Mouse (Mus musculus) NIH3T3 (cell line): ENCODE results near the gene Fosl2.

Source experiments
- DNase-seq: peaks from one replicate; pipeline ENCODE4 v3.0.0-alpha.2; 2012; ENCODE audit warnings: low read depth

Fosl2 gene

DNA sequence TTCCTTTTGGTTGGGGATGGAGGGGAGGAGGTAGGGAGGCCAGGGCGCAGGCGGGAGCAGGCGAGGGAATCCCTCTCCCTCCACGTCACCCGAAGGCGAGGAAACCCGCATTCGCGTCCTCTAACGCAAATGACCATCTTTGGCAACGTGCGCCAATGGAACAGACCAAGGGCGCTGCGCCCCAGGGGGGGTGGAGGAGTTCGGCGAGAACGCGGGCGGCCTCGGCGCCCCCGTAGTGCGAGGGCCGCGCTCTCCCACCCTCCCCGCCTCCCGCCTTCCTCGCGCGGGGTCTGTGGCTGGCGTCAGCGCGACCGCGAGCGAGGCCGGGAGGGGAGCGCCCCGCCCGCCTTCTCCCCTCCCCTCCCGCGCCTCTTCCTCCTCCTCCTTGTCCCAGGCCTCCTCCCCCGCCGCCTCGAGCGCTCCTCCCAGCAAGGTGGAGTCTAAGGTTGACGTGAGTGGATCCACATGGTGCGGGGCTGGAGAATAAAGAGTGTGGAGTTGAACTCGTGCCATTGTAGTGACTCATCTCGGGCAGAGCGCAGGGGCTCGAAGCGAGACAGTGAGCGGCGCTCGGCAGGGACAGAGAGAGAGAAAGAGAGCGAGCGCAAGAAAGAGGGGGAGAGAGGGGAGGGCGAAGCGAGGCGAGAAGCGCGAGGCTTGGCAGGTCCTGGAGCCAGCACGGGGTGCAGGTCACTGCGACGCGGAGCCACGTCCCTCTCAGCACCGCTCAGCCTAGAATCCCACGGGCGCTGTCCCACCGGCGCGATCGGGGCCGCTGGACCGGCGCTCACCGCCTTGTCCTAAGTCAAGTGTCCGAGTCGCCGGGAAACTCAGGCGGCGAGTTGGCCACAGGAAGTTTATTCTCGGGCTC is at the start of gene Fosl2:
Gene Fosl2 (plus strand): TSS at position 466 of the 871 bp plus-strand sequence.
- DNase-seq = peak; percentile 99

GRCm38 (mm10) chr5:32085971-32086370 is 49.6 kb upstream of the Fosl2 start:
- no peak for DNase-seq

- DNase-seq = no peak
Observed at GRCm38 (mm10) chr5:32086526-32087090, 49.0 kb upstream of the Fosl2 start.

- peak; percentile 83 for DNase-seq
Observed at GRCm38 (mm10) chr5:32089481-32089880, 46.1 kb upstream of the Fosl2 start.

GRCm38 (mm10) chr5:32092281-32092680 is 43.3 kb upstream of the Fosl2 start:
- peak; percentile 37 for DNase-seq

- DNase-seq = no peak
Observed at GRCm38 (mm10) chr5:32098691-32099090, 36.9 kb upstream of the Fosl2 start.

DNA sequence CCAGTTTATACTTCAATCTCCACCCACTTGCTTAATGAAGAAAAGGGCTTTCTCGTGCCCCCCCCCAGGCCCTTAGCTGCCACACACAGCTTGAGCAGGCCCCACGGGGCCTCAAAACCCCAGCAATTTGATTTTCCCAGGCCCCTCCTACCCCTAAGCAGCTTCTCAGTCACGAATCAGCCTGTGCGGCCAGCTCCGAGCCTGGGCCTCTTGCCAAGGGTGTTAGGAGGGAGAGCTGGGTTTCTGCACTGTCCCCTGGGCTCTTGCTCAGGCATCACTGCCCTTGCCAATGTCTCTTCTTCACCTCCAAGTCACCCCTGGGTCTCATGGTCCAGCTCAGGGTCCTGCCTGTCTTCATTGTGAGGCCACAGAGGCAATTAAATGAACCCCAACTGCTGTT is 33.1 kb upstream of the Fosl2 start:
- peak; percentile 86 for DNase-seq

- peak; percentile 26 for DNase-seq
Observed at GRCm38 (mm10) chr5:32102971-32103431, 32.6 kb upstream of the Fosl2 start.

GRCm38 (mm10) chr5:32103545-32103944 is 32.1 kb upstream of the Fosl2 start:
- no peak for DNase-seq

- DNase-seq = no peak
Observed at GRCm38 (mm10) chr5:32104119-32104990, 31.2 kb upstream of the Fosl2 start.

DNA sequence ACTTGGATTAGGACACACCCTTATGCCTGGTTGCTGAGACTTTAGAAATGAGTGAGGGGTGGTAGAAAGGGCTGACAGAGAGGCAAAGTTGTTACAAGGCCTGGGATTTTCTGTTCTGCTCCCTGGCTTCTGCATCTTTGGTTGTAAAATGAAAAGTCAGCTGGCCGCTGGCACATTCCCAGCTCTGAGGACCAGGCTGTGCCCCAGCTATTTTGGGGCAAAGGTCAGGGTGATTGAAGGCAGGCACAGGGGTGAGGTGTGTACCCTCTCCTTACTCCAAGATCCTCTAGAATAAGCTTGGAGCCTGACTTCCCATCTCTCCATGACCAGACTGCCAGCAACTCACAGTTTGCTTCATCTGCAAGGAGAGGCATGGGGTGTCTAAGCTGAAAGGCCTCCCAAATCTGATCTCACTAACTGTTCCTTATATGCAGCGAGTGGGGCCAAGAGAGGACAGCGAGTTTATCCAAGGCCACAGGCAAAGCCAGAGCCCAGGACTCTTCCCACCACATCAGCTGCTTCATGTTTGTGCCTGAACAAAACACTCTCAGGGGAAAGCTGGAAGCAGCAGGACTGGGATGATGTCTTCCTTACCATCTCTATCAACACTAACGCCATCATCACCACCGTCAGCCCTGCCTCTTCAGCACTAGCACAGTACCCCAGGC is 29.0 kb upstream of the Fosl2 start:
- no peak for DNase-seq

DNA sequence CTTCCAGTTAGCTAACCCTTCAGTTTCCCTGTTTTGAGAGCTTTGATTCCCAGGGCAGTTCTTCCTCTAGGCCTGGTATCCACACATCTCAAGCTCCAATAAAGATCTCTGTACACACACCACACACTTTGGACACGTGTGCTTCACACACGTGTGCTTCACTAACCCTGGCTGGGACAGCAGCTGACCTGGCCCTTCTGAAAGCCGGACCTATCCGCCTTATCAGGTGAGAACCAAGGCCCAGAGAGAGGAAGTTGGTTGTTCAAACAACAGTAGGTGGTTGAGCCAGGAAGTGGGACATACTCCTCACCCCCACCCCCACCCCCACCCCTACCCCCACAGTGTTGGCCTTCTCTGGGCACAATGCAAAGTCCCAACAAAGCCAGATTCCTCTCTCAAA is 24.9 kb upstream of the Fosl2 start:
- DNase-seq = no peak

GRCm38 (mm10) chr5:32112206-32112916 is 23.2 kb upstream of the Fosl2 start:
- DNase-seq = no peak

DNA sequence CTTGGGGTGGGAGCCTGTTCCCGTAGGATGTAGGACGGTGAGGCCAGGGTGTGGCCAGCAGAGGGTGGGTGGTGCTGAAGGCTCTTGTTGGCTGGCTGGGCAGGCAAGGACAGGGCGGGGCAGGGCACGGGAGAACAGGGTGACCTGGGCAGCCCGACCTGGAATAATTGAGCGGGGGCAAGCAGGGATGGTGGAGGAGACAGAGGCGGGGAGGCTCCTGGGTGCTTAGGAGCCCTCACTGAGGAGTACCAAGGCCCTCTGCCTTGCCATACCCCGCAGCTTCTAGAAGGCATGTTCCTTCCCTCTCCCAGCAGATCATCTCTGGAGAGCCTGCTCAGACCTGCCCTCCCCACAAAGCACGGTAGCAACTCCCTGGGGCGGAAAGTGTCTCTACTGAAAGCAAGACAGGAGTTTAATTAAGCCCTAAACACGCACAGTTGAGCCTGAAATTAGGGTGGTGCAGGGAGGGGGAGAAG is 14.7 kb upstream of the Fosl2 start:
- DNase-seq = no peak

DNA sequence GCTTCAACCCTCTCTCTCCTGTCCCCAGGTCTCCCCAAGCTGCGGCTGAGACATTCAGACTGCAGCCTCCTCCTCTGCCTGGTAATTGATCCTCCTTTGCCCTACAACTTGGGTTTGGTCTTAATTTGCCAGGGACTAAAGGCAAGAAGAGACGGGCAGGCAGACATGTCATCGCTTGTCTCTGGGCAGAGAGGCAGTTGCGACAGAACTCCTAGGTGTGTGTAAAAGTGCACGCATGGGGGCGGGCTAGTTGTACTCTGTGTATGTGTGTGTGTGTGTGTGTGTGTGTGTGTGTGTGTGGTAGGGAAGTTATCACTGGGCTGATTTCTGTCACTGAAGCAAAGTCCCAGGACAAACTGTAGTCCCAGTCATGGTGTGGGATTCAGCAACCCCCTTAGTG is 13.7 kb upstream of the Fosl2 start:
- DNase-seq = no peak

GRCm38 (mm10) chr5:32122363-32122762 is 13.2 kb upstream of the Fosl2 start:
- no peak for DNase-seq

DNA sequence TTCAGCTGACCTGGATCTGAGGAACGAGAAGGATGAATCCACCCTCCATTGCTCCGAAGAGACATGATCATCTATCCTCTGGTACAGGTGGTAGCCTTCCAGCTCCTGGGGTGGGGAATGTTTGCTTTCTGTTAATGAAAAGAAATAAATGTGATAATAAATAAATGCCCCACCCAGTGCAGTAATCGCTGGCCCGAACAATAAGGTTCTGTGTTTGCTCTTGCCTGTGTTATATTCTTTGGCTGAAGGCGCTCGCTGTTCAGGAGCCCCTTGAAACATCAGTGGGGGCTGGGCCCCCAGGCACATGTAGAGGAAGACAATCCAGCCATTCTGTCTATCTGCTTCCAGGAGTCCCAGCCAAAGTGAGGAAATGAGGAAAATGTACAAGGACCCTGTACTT is 10.6 kb upstream of the Fosl2 start:
- no peak for DNase-seq

GRCm38 (mm10) chr5:32127226-32127625 is 8.4 kb upstream of the Fosl2 start:
- no peak for DNase-seq

DNA sequence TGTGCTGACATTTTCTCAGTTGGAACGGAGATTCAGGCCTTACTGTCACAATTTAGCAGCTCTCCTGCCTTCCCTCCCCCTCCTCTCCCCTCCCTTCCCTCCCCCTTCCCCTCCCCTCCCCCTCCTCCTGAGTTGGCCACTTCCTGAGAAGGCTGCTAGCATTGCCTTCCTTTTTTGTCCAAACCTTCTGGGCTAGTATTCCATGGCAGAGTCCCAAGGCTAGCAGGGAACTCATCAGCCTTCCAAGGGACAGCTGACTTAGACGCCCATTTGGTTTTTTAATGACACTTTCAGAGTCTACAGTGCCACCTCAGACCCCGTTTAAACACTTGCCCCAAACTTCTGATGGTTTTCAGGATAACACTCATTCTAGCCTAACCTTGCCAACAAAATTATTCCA is 7.7 kb upstream of the Fosl2 start:
- no peak for DNase-seq

DNA sequence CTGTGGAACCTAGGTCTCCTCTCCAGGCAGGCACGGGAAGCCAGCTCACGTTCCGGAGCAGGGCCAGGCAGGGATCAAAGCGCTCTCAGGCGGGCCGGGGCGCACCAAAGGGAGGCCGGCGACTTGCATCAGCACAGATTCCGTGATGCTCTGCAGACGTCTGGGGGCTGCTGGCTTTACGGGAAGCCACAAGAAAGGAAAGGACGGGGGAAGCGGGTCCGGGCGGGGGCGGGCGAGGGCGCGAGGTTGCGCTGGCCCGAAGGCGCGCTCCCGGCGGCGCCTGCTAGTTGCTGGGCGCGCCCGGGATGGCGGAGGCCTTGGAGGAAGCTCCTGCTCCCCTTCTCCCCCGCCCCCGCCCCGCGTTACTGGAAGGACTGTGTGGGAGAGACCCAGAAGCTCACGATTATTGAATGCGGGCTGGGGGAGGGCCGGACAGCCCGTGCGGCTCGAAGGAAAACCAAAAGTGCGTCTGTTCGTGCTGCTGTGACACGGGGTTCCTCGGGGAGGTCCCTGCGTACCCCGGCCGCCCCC is 2.6 kb upstream of the Fosl2 start:
- peak; percentile 92 for DNase-seq

DNA sequence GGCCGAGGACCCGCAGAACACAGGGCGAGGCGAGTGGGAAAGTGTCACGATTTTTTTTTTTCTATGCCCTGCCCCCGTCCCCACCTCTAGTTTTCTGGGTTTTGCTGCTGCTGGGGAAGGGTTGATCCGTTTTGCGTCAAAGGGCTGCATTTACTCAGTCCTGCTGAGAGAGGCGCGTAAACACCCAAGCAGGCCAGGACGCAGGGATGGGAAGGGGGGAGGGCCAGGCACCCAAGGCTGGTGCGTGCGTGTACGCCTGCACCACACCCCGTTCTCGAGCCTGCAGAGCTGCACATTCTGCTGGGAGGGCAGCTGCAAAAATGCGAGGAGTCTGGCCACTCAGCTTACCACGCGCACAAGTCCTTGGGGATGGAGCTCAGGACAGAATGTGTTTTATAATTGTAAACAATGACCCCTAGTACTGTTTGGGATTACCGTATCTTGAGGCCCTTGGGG is 2.0 kb upstream of the Fosl2 start:
- peak; percentile 96 for DNase-seq
